Mouse (Mus musculus) kidney, postnatal 25 days (tissue): ENCODE data around the gene Kctd21.

Source experiments
- DNase-seq, 2 experiments: peaks; one replicate each; pipeline ENCODE4 v3.0.0; 2021; ENCODE audit warnings: mixed read lengths in 2 of 2

The Kctd21 gene

DNA sequence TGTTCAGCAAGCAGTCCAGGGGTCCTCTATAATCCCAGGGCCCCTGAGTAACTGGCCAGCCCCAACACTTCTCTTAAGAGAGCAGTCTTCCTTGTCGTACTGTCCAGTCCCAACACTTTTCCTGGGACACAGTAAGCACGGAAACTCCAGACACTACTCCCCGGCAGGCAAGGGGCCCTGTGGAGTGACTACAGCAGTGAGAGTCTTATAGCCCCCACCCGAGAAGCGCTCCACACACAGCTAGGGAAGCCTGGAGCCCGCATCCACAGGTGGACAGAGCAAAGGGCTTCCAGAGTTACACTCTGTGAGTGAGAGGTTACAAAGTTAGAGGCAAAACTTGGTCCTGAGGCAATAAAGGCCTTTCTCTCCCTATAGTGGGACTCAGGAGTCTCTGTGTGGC, 17.3 kb downstream of the Kctd21 start:
- DNase-seq = peak in 1 of 2 experiments; percentile 18

DNA sequence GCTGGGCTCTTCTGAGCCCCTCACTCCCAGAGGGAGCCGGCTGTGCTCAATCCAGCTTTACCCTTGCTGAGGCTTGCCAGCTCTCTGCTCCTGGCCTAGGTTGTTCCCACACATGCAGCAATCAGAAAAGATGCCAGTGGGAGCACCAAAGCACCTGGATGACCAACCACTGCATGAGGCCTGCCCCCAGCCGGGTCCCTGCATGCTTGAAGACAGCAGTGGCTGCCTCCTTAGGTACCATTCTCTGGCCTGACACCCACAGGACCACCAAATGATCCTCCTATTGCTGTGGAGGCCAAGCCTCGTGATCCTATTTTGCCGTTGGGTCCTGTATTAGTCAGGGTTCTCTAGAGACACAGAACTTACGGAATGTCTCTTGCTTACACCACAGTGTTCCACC, 18.8 kb downstream of the Kctd21 start:
- no peak for DNase-seq

- DNase-seq = no peak
Measured at GRCm38 (mm10) chr7:97351792-97352513, 19.8 kb downstream of the Kctd21 start.

DNA sequence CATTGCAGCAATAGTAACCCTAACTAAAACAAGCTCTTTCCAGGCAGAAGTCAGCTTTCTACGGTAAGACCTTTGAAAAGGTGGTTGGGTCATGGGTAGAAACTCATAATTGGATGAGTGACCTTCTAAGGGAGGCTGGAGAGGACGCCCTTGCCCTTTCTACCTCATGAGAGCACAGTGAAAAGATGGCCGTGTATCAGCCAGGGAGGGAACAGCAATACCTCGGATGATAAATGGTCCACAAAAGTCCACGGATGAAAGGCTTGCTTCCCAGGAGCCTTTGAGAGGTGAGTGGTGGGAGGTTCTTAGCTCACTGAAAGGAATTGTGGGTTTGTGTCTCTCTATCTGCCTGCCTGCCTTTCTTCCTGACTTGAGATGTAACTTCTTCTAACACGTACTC, 21.2 kb downstream of the Kctd21 start:
- no peak for DNase-seq

DNA sequence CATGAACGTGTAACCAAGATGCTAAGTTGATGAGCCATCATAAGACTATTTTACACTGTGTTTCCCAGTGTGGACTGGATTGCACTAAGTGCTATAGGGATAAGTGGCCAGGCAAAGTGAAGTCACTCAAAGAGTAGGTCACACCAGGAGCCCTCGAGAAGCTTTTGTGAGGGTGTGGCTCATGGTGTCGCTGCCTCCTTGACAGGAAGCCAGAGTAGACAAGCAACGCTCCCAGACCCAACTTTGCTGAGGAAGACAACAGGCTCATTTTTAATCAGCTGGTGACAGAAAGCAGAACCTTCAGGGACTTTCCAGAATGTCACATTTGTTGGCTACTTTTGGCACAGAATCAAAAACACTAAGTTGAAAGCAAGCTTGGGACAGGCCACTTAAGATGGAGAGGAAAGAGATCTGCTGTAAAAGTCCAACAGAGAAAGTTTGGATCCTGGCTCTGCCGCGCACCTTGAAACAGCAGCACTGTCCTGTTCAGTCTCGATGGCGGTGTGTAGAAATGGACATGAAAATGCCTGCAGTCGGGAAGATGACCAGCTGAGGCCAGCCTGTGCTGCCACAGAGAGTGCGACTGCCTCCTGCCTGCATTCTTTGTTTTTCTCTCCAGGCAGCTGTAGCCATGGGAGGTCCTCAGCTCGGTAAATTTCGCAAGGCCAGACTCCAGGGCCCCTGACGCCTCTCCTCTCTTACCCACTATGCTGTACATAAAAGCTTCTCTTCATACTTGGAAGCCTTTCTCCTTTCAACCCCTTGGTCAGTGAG, 23.1 kb downstream of the Kctd21 start:
- peak in 1 of 2 experiments; percentile 37 for DNase-seq

DNA sequence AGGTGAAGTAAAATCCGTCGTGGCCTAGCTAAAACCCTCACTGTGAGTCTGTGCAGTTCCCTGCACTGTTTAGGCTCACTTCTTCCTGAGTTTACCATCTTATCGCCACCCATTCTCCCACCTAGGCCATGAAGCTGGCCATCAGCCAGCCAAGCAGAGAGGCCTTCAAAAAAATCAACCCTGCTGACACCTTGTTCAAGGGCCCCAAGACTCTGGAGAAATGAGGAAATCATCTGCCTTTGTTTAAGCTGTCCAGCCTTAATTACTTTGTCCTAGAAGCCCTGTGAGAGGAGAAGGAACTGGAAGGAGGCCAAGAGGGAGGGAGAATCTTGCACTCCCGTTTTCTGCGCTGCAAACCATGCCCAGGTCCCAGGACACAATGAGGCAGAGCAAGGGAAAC, 24.1 kb downstream of the Kctd21 start:
- DNase-seq = peak in 1 of 2 experiments; percentile 21

- DNase-seq = peak in 1 of 2 experiments; percentile 50
Measured at GRCm38 (mm10) chr7:97356875-97357276, 24.7 kb downstream of the Kctd21 start.

DNA sequence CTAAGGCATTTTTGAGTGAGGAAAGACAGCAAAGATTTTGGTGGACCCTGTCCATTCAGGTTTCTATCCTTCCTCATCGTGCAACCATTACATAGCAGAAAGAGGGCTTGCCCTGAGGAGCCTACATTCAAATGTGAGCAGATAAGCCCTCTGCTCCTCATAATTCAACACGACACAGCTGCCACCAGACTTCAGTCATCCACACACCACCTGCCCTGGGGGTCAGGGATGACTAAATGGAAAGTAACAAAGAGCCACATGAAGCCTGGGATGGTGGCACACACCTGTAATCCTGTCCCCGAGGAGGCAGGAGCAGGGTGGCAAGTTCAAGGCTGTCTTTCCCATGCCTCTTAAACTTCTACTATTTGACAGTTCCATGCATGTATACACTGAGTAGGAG, 25.7 kb downstream of the Kctd21 start:
- DNase-seq = no peak

- DNase-seq = no peak
Measured at GRCm38 (mm10) chr7:97358347-97358746, 26.2 kb downstream of the Kctd21 start.

DNA sequence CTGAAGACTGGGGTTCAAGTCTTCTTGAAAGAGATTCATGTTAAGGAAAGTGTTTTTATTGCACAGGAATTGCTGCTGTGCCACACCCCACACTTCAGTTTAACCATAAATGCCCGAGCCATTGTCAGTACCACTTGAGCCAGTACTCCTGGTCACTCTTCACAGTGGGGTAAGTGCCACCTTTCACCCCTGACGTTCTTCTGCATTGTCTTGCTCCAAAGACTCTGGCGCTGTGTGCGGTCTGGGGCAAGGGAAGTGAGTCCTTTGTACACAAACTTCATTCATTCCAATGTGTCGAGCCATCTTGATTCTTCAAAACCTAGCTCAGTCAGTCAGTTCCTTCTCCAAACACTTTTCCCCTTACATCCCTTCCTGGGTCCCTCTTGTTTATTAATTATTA, 28.0 kb downstream of the Kctd21 start:
- no peak for DNase-seq

DNA sequence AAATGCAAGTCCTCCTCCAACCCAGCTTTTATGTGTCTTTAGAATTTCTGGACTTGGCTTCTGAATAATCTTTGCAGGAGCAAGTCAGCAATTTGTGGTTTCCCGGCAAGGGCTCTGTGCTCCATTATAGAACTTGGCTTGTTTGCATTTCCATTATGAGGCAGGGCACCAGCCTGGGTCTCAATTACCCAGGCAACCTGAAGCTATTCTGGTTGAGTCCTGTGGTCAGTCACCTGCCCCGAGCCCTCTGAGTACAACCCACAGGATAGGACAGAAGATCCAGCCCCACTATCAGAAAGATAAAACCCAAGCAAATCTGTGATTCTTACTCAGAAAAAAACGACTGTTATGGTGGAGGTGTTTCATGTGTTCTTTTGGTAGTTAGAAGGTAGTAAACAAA, 28.8 kb downstream of the Kctd21 start:
- no peak for DNase-seq

GRCm38 (mm10) chr7:97361467-97361866, 29.3 kb downstream of the Kctd21 start:
- DNase-seq = peak; percentile 20 to 43

DNA sequence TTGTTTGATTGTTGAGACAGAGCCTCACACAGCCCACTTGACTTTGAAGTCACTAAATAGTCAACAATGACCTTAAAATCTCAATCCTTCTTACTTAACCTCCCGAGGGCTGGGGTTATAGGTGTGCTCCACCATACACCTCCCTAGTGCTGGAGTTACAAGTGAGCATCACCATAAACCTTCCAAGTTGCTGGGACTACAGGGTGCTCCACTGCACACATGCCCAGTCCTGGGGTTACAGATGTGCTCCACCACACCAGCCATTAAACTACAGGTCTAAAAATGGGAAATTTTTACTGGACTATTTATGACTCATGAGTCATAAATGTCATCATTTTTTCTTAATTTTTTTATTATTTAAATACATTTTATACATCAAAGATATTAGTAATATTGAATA, 33.8 kb downstream of the Kctd21 start:
- DNase-seq = no peak

GRCm38 (mm10) chr7:97375101-97375500, 43.0 kb downstream of the Kctd21 start:
- DNase-seq = no peak

GRCm38 (mm10) chr7:97375906-97376305, 43.8 kb downstream of the Kctd21 start:
- DNase-seq = no peak

DNA sequence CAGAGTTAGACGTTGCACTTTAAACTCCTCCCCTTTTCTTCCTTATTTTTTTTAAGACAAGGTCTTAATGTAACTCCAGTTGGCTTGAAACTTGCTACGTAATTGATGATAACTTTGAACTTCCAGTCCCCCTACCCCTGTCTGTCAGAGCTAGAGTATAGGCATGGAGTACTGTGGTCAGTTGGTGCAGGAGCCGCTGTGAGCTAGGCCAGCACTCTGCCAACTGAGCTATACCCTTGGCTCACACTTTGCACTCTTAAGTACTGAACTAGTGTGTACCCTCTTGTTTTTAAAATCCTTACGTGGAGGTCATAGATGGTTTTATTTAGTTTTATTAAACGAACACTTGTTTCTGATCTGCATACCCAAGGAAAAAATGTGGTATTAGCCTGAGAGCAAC, 47.2 kb downstream of the Kctd21 start:
- DNase-seq = no peak

- DNase-seq = no peak
Measured at GRCm38 (mm10) chr7:97380500-97381123, 48.5 kb downstream of the Kctd21 start.

DNA sequence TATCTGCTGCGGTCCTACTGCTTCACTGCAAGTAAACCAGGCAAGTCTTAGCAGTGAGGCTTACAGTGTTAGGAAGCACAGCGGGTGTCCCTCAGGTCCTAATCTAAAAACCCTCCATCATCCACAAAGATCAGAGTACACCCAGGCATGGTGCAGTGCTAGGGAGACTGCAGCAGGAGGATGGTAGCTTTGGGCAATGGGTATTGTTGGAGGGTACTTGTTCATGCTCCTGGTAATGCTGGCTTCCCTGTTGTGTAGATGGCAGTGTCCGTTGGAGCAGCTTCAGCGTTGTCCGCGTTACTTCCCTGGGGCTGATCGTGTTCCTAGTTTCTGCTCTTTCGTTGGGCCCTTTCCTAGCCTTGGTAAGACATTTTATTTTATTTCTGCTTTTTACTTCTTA, 50.5 kb downstream of the Kctd21 start:
- no peak for DNase-seq

DNA sequence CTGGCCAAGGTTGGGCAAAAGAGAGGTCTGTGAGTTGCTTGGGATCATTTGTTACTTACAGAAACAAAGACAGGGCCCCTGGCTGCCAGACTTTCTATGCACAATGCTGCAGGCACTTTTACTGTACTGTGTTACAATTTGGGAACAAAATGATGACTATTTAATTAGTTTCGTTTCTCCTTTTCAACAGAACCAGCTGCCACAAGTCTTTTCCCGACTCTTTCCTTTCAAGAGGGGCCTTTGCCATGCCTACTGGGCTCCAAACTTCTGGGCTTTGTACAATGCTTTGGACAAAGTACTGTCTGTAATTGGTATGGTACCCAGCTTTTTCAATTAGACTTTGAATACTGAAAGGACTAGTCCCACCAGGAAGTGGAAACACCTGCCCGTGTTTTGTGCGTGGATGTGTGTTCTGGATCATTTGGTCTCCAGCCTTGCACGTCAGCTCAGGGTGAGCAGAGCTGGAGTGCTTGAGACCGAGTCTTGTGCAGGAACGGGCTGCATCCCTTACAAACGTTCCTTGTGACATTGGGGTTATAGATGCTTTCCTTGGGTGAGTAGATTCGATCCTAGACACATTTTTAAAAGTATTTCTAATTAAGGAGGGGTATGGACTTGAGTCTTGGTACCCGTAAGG, 51.5 kb downstream of the Kctd21 start:
- DNase-seq = no peak

GRCm38 (mm10) chr7:97386106-97386805, 54.1 kb downstream of the Kctd21 start:
- DNase-seq = no peak

DNA sequence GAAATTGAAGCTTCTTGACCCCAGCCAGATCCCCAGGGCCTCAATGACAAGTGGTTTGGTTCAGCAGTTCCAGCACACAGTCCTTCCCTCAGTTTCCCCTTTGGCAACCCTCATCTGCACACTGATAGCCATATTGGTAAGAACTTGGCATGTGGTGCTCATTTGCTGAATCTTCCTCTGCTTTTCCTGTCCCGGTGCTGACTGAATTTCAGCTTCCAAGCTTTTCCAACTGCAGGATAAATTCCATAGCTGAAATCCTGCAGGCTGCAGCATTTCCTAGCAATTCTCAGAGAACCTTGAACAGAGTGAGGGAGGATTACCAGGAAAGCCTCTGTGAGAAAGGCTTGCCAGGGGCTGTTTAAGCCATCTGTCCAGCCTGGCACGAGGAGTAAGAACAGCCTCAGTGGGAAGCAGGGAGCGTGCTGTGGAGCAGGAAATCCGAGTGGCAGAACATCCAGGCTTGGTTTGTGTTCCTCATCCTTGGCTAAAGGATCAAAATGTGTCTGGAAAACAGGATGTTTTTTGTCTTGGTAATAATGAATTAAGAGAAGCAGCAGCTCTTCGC, 54.8 kb downstream of the Kctd21 start:
- DNase-seq = no peak

- DNase-seq = no peak
Measured at GRCm38 (mm10) chr7:97387561-97388147, 55.5 kb downstream of the Kctd21 start.
